Mouse (Mus musculus): ENCODE measurements at regions not wholly inside any gene's neighbourhood (a gene's known extent, or its start where the extent isn't known, plus 50 kb on each side); places are given as distances from the start of the nearest gene placed in this dataset.

DNA sequence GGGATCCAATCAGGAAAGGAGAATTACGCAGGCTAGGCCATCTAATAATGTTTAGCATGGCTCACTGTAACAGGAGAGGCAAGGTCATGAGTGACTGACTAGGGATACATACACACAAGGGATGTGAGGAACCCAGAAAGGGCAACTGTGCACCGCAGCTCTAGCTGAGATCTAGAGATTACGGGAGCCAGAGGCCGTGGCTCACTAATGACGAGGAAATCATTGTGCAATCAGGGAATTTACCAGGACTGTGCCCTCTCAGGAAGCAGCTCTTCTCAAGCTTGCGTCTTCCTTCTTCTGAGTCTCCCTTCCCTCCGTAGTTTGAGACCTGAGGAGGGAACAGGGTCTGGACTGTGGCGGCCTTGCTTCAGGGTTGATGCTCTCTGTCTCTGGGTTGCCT, 61.6 kb upstream of the Dlk1 start:
- TF ChIP-seq ZNF384 (IDR thresholded peaks at IDR 0.05; ENCODE audit: low read depth, low read length) (no peak), HCFC1 (IDR thresholded peaks at IDR 0.05; ENCODE audit: borderline replicate concordance, insufficient read depth, low read length) (no peak), ZC3H11A (IDR thresholded peaks at IDR 0.05; ENCODE audit: borderline replicate concordance, low read depth, low read length) (no peak), MAFK (IDR thresholded peaks at IDR 0.05; ENCODE audit: insufficient read depth, low read depth, low read length) (no peak)

All from ES-E14 (cell line).